Mouse (Mus musculus): ENCODE measurements at regions not wholly inside any gene's neighbourhood (a gene's known extent, or its start where the extent isn't known, plus 50 kb on each side); places are given as distances from the start of the nearest gene placed in this dataset.

GRCm38 (mm10) chr2:144176508-144177170 is 93.8 kb upstream of the Mgme1 start:
- H3K27me3 ChIP-seq (replicated peaks), result no peaks in the 10 kb centered on the region
- H3K36me3 ChIP-seq, result no peaks in the 10 kb centered on the region
- H3K27ac ChIP-seq, result peak overlapping the region; percentile 38; the same call in 1 of the 2 replicates
- peaks cover 23% of the 10 kb centered on the region for H3K4me1 ChIP-seq (replicated peaks)
- WGBS, result 78% methylated on average over 9 of the region's 9 CpGs
- no peak overlapping the region for H3K4me3 ChIP-seq (replicated peaks)
- peak; percentile 18 for ATAC-seq
- no peaks in the 10 kb centered on the region for H3K9me3 ChIP-seq
- H3K9ac ChIP-seq, result no peak overlapping the region
- no peak overlapping the region for H3K4me2 ChIP-seq (replicated peaks)

- Histone ChIP-seq H3K27me3 (replicated peaks) (no peaks in the 10 kb centered on the region), H3K27ac (peak overlapping the region; percentile 38), H3K4me1 (replicated peaks) (peaks cover 19% of the 10 kb centered on the region), H3K4me2 (replicated peaks) (0 out of 2 replicates have a peak overlapping the region, but pooled peaks have one; percentile 27), H3K36me3 (no peaks in the 10 kb centered on the region), H3K4me3 (replicated peaks) (no peak overlapping the region), H3K9ac (no peak overlapping the region), H3K9me3 (no peaks in the 10 kb centered on the region)
- 24% methylated on average over 6 of the region's 6 CpGs for WGBS
- ATAC-seq, result peak; percentile 42
Measured at GRCm38 (mm10) chr2:144177268-144177667, 93.2 kb upstream of the Mgme1 start.

GRCm38 (mm10) chr2:144177920-144178319 is 92.5 kb upstream of the Mgme1 start:
- WGBS, result 66% methylated on average over 6 of the region's 6 CpGs

GRCm38 (mm10) chr2:144182108-144182507 is 88.4 kb upstream of the Mgme1 start:
- H3K4me3 ChIP-seq (replicated peaks), result no peak overlapping the region
- no peak overlapping the region for H3K4me2 ChIP-seq (replicated peaks)
- no peak overlapping the region for H3K27ac ChIP-seq
- ATAC-seq, result no peak; the same call in 1 of the 2 replicates
- H3K36me3 ChIP-seq, result no peaks in the 10 kb centered on the region
- H3K9ac ChIP-seq, result no peak overlapping the region
- peaks cover 7% of the 10 kb centered on the region for H3K4me1 ChIP-seq (replicated peaks)
- no peaks in the 10 kb centered on the region for H3K9me3 ChIP-seq
- H3K27me3 ChIP-seq (replicated peaks), result no peaks in the 10 kb centered on the region
- 57% methylated on average over 5 of the region's 5 CpGs for WGBS

More at GRCm38 (mm10) chr2:144177920-144178319, 92.5 kb upstream of the Mgme1 start:
- Histone ChIP-seq H3K4me2 (replicated peaks) (no peak overlapping the region), H3K4me1 (replicated peaks) (peaks cover 15% of the 10 kb centered on the region), H3K27me3 (replicated peaks) (no peaks in the 10 kb centered on the region), H3K4me3 (replicated peaks) (no peak overlapping the region), H3K9me3 (no peaks in the 10 kb centered on the region), H3K36me3 (no peaks in the 10 kb centered on the region), H3K9ac (no peak overlapping the region), H3K27ac (no peak overlapping the region)
- ATAC-seq, result no peak

- no peak overlapping the region for H3K27ac ChIP-seq
- H3K36me3 ChIP-seq, result no peaks in the 10 kb centered on the region
- H3K4me1 ChIP-seq (replicated peaks), result peaks cover 3% of the 10 kb centered on the region
- H3K4me3 ChIP-seq (replicated peaks), result no peak overlapping the region
- no peak overlapping the region for H3K9ac ChIP-seq
- H3K4me2 ChIP-seq (replicated peaks), result no peak overlapping the region
- 68% methylated on average over 7 of the region's 7 CpGs for WGBS
- no peaks in the 10 kb centered on the region for H3K9me3 ChIP-seq
- H3K27me3 ChIP-seq (replicated peaks), result no peaks in the 10 kb centered on the region
- ATAC-seq, result no peak
Measured at GRCm38 (mm10) chr2:144182542-144182941, 87.9 kb upstream of the Mgme1 start.

DNA sequence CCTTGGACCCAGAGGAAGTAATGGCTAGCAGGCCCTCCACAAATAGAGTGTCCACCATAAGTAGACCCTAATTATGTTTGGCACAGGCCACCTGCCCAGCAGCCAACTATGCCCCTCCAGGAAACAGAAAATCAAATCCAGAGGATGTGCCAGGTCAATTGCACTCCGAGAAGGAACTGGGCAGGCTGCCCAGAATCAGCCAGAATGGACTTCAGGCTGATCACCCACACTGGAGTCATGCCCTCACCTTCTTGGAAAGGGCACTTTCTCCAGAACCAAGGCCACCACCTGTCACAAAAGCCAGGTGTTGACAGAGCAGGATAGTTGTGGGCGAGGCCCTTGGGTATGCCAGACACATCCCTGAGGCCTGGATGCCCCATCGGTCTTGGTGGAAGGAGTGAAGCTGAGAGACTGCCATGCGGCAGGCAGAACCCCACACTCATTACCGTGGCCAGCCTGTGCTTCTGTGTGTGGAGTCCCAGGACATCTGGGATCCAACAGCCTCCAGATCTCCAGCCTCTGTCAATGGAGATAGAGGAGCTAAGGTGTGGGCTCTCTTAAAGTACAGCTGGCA is 87.0 kb upstream of the Mgme1 start:
- WGBS, result 72% methylated on average over 5 of the region's 5 CpGs
- no peaks in the 10 kb centered on the region for H3K9me3 ChIP-seq
- ATAC-seq, result no peak
- no peaks in the 10 kb centered on the region for H3K27me3 ChIP-seq (replicated peaks)
- no peak overlapping the region for H3K4me3 ChIP-seq (replicated peaks)
- H3K36me3 ChIP-seq, result no peaks in the 10 kb centered on the region
- no peaks in the 10 kb centered on the region for H3K4me1 ChIP-seq (replicated peaks)
- H3K27ac ChIP-seq, result no peak overlapping the region
- H3K9ac ChIP-seq, result no peak overlapping the region
- H3K4me2 ChIP-seq (replicated peaks), result no peak overlapping the region

DNA sequence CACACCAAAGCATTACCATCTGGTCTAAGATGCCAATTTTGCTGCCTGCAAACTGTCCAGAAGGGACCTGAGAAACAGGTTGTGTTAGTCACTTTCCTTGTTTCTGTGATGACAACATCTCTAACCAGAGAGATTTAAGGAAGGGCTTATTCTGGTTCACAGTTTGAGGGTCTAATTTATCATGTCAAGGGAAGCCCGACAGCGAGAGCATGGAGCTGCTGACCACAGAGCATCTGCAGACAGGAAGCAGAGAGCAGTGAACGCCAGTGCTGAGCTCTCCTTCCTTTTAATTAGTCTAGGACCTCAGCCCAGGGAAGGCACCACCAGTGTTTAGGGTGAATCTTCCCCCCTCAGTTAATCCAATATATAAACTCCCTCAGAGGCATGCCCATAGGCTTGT is 85.3 kb upstream of the Mgme1 start:
- no peak overlapping the region for H3K27ac ChIP-seq
- H3K27me3 ChIP-seq (replicated peaks), result no peaks in the 10 kb centered on the region
- H3K36me3 ChIP-seq, result no peaks in the 10 kb centered on the region
- H3K9ac ChIP-seq, result no peak overlapping the region
- H3K4me2 ChIP-seq (replicated peaks), result no peak overlapping the region
- ATAC-seq, result no peak
- 69% methylated on average over 3 of the region's 3 CpGs for WGBS
- no peaks in the 10 kb centered on the region for H3K4me1 ChIP-seq (replicated peaks)
- no peaks in the 10 kb centered on the region for H3K9me3 ChIP-seq
- H3K4me3 ChIP-seq (replicated peaks), result no peak overlapping the region

GRCm38 (mm10) chr2:144186426-144186825 is 84.0 kb upstream of the Mgme1 start:
- 86% methylated on average over 3 of the region's 3 CpGs for WGBS
- H3K4me2 ChIP-seq (replicated peaks), result no peak overlapping the region
- H3K27ac ChIP-seq, result no peak overlapping the region
- peak; percentile 42; the same call in 1 of the 2 replicates for ATAC-seq
- H3K27me3 ChIP-seq (replicated peaks), result no peaks in the 10 kb centered on the region
- H3K9ac ChIP-seq, result no peak overlapping the region
- H3K4me3 ChIP-seq (replicated peaks), result no peak overlapping the region
- H3K36me3 ChIP-seq, result no peaks in the 10 kb centered on the region
- no peaks in the 10 kb centered on the region for H3K9me3 ChIP-seq
- peaks cover 7% of the 10 kb centered on the region; the same call in 1 of the 2 replicates for H3K4me1 ChIP-seq (replicated peaks)

DNA sequence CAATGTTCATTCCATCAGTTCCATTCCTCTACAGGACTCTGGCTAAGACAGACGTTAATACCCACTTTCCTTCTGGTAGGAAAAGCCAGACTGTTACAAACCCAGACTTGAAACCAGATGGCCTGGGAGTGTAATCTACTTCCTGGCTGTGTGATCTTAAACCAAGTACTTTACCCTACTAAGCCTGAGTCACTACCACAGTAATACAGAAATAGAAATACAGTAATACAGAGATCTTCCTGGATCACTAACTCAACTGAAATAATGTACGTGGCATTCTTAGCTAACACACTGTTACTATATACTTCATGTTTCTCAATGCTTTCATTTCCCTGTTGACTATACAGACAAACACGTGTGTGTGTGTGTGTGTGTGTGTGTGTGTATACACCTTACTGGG is 82.4 kb upstream of the Mgme1 start:
- Histone ChIP-seq H3K9me3 (no peaks in the 10 kb centered on the region), H3K4me3 (replicated peaks) (no peak overlapping the region), H3K4me1 (replicated peaks) (peaks cover 14% of the 10 kb centered on the region; the same call in 1 of the 2 replicates), H3K36me3 (no peaks in the 10 kb centered on the region), H3K27ac (no peak overlapping the region), H3K4me2 (replicated peaks) (no peak overlapping the region), H3K27me3 (replicated peaks) (no peaks in the 10 kb centered on the region), H3K9ac (no peak overlapping the region)
- WGBS, result 62% methylated on average over 3 of the region's 3 CpGs
- ATAC-seq, result 0 out of 2 replicates have a peak, but pooled peaks have one; percentile 26

DNA sequence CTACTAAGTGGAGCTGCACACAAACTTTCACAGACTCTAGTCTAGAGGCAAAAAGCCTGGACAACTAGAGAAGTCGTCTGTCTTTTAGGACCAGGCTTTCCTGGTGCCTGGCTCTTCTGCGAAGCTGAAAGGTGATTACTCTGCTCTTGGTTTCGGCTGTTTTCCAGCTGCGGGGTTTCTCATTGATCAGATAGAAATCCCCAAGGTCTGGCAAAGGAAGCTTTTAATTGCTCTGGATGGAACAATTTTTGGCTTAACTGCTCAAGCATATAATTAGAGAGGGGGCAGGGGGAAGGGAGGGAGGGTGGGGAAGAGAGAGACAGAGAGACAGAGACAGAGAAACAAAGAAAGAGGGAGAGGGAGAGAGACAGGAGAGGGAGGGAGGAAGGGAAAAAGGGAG is 82.0 kb upstream of the Mgme1 start:
- Histone ChIP-seq H3K27ac (no peak overlapping the region), H3K4me1 (replicated peaks) (peaks cover 14% of the 10 kb centered on the region; the same call in 1 of the 2 replicates), H3K36me3 (no peaks in the 10 kb centered on the region), H3K4me3 (replicated peaks) (no peak overlapping the region), H3K9me3 (no peaks in the 10 kb centered on the region), H3K4me2 (replicated peaks) (no peak overlapping the region), H3K27me3 (replicated peaks) (no peaks in the 10 kb centered on the region), H3K9ac (no peak overlapping the region)
- WGBS, result 37% methylated on average over 4 of the region's 4 CpGs
- ATAC-seq, result no peak

DNA sequence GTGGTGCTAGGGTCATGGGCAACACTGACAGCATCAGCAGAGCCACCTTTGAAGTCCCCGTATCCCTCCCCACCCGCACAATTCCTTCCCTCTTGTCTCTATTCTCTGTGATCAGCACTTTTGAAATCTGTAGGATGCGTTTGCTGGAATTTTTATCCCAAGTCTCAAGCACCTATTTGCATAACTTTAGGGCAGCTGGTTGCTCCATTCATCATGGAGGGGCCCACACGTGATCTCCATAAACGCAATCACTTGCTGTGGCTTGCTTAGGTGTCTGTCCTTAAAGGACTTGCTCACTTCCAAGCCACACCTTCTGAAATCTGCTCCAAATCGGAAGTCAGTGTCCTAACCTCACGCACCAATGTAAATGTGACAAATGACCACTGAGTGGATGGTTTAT is 80.7 kb upstream of the Mgme1 start:
- WGBS, result 80% methylated on average over 7 of the region's 7 CpGs
- Histone ChIP-seq H3K27me3 (replicated peaks) (no peaks in the 10 kb centered on the region), H3K27ac (no peak overlapping the region), H3K36me3 (no peaks in the 10 kb centered on the region), H3K4me3 (replicated peaks) (no peak overlapping the region), H3K4me2 (replicated peaks) (no peak overlapping the region), H3K9ac (no peak overlapping the region), H3K9me3 (no peaks in the 10 kb centered on the region), H3K4me1 (replicated peaks) (peaks cover 14% of the 10 kb centered on the region; the same call in 1 of the 2 replicates)
- ATAC-seq, result no peak

- Histone ChIP-seq H3K27ac (no peak overlapping the region), H3K4me1 (replicated peaks) (peaks cover 14% of the 10 kb centered on the region), H3K27me3 (replicated peaks) (no peaks in the 10 kb centered on the region), H3K4me2 (replicated peaks) (no peak overlapping the region), H3K4me3 (replicated peaks) (no peak overlapping the region), H3K9me3 (no peaks in the 10 kb centered on the region), H3K9ac (no peak overlapping the region), H3K36me3 (no peaks in the 10 kb centered on the region)
- WGBS, result 40% methylated on average over 9 of the region's 9 CpGs
- 0 out of 2 replicates have a peak, but pooled peaks have one; percentile 15 for ATAC-seq
Measured at GRCm38 (mm10) chr2:144191018-144191417, 79.4 kb upstream of the Mgme1 start.

- H3K4me3 ChIP-seq (replicated peaks), result no peak overlapping the region
- ATAC-seq, result no peak
- H3K9me3 ChIP-seq, result no peaks in the 10 kb centered on the region
- no peaks in the 10 kb centered on the region for H3K36me3 ChIP-seq
- no peak overlapping the region for H3K4me2 ChIP-seq (replicated peaks)
- H3K27me3 ChIP-seq (replicated peaks), result no peaks in the 10 kb centered on the region
- no peak overlapping the region for H3K9ac ChIP-seq
- H3K4me1 ChIP-seq (replicated peaks), result peaks cover 14% of the 10 kb centered on the region
- H3K27ac ChIP-seq, result no peak overlapping the region
- WGBS, result 72% methylated on average over 4 of the region's 4 CpGs
Measured at GRCm38 (mm10) chr2:144191707-144192106, 78.8 kb upstream of the Mgme1 start.

All from intestine, embryonic 15.5 days (tissue).